Mouse (Mus musculus): Measurements from ENCODE around the gene Plpp3.

The Plpp3 gene

DNA sequence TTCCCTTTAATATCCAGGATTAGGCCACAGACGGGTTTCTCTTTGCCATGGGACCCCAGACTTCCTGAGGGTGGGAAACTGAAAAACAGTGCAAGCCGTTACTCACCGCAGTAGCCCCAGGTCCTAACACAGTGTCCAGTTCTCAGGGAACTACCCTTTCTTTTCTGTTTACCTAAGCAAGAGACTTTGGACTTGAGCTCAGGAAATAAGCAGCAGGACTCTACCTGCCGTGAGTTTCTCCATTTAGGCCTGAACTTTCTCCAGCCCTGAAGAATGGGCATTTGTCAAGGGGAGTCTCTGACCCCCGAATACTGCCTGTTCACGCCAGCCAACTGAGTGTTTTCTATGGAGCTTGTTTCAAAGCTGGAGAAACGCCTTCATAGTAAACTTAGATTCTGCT is 31.7 kb downstream of the Plpp3 start:
- no peak for DNase-seq (ENCODE audit: low read depth, low spot score)

DNA sequence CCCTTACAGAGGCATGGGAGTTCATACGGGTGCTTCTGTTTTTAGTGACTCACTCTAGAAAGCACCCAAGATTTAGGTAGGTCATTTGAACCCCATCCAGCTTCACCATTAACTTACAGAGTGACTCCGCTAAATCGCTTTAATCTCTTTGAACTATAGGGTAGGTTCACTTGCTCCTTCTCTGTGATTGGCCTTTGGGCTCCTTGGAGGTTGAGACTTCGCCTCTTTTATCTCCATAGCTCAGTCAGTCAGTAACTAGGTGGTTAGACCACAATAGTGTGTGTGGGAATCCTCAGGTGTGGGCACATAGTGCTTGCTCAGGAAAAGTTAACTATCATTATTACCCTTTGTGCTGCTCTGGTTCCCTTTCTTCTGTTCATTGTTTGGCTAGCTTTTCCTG is 33.7 kb downstream of the Plpp3 start:
- DNase-seq (ENCODE audit: low read depth, low spot score) = no peak

DNA sequence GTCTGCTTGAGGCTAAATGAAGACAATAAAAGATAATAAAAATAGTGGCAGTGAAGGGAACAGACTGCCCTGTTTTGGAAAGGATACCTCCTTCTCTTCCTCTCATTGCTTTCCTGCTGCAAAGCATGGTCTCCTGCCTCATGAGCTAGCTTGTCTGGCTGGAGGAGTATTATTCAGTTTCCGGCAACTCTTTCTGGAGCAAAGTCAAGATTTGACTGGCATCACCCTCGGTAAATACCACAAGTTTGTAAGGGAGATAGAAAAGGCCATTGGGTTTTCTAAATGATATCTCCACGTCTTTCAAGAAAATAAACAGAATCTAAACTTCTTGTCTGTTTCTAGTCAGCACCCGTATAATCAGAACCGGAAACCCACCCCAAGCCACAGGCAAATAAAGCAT is 34.4 kb downstream of the Plpp3 start:
- no peak for DNase-seq (ENCODE audit: low read depth, low spot score)

DNA sequence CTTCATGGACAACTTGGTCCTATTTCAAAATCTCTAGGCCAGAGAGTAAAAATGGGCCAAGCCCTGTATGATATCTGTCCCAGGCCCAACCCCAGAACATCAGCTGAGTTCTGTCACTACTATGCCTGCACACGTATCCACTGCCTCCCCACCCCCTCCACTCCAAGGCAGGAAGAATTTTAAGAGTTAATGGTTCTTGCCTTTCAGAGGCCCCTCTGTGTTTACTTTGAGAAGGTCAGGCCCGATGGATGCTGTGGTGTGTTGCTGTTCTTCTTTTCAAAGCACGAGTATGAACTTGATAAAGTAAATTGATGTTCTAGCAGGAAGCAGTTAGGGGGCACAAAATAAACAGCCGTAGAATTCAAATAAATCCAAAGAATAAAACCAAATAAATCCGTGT is 35.5 kb downstream of the Plpp3 start:
- DNase-seq (ENCODE audit: low read depth, low spot score) = no peak

DNA sequence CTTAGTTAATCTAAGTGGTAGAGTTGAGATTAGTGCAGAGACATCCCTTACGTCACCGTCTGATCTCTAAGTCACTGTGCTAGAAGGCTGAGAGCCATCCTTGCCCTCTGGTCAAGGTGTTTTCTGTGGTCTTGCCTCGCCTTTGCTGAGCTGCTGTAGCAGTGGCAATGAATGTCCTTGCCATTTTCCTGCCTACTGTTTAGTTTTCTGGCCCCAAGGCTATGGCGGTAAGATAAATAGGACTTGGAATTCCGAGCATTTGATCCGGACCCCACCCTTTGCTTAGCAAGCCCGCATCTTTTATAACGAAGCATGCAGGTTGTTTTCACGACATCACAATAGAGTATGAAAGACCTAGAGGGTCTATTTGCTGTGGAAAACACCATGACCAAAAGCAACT is 38.1 kb downstream of the Plpp3 start:
- DNase-seq (ENCODE audit: low read depth, low spot score) = no peak

DNA sequence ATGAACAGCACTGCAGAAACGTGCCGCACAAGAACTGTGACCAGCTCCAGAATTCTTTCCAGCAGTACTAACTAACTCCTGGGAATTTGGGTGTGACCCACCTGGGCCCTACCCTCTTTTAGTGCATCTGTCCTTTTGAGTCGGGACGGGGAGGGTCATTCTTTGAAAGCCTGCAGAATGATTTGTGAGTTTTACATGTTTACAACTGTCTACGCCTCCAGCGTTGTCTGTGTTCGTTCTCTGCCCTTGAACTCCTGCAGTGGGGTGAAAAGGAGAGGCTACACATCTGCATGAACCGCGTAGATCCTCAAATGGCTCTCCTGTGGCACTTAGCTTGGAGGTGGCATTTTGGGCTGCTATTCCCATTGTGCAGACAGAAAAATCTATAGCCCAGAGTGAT is 39.0 kb downstream of the Plpp3 start:
- no peak for DNase-seq (ENCODE audit: low read depth, low spot score)

DNA sequence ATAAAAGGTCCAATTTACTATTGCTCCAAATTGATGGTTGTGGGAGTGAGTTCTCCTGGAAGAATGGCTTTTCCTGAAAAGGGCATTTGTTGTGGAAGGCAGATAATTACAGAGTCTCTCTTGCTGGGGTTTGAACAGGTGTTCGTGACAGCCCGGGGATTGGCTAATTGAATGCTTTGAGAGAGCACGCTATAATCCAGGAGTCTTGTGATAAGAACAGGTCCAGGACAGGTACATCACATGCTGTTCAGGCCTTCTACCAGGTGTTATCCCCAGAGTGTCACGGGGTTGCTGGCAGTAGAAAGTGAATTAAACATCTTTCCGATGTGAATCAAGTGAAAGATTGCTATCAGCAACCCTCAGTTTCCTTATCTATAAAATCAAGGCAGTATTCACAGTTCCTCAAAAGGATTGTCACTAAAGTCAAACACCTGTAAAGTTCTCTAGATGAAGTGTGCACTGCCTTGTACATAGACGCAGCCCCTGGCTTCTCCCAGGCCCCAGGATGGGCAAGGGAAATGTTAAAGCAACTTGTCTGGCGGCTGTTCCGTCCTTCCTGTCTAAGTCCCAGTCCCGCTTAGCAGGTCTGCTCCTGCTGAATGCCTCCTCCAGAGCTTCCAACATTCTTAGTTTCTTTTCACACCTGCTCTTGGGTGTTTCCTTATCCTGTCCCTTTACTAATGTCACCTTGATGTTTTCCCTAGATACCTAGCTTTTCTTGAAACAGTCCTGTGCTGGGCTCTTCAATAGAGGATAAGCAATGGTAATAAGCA is 40.0 kb downstream of the Plpp3 start:
- no peak for DNase-seq (ENCODE audit: low read depth, low spot score)

DNA sequence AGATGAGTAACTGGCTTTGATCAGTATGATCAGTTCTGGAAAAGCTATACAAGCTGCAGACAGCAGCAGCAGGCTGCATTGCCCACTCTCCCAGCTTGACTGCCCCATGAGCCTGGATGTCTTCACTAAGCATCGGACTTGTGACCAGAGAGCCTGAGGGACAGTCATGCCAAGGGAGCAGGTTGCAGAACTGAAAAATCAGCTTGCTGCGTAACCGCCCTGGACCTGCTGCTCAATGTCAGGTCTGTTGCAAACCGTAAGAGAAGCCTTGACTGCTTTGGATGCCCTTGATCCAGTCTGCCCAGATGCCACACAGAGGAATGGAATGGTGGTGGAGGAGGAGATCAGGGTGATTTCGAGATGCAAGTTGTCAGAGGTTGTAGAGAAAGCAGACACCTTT is 41.5 kb downstream of the Plpp3 start:
- DNase-seq (ENCODE audit: low read depth, low spot score) = no peak

DNA sequence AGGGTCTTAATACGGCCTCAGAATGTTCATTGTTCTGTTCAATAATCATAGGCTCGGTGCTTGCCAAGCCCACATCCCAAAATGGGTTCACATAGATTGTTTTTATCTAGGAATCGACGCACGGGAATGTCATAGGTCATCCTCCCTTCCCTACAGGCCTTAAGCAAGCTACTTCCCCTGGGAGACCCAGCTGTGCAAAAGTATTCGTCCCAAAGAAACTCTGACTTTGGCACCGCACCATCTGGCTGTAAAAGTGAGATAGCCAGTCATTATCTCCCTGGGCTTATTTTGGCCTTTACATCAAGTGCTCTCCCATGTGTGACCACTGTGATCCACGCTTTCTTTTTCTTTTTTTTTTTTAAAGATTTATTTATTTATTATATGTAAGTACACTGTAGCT is 42.2 kb downstream of the Plpp3 start:
- no peak for DNase-seq (ENCODE audit: low read depth, low spot score)

DNA sequence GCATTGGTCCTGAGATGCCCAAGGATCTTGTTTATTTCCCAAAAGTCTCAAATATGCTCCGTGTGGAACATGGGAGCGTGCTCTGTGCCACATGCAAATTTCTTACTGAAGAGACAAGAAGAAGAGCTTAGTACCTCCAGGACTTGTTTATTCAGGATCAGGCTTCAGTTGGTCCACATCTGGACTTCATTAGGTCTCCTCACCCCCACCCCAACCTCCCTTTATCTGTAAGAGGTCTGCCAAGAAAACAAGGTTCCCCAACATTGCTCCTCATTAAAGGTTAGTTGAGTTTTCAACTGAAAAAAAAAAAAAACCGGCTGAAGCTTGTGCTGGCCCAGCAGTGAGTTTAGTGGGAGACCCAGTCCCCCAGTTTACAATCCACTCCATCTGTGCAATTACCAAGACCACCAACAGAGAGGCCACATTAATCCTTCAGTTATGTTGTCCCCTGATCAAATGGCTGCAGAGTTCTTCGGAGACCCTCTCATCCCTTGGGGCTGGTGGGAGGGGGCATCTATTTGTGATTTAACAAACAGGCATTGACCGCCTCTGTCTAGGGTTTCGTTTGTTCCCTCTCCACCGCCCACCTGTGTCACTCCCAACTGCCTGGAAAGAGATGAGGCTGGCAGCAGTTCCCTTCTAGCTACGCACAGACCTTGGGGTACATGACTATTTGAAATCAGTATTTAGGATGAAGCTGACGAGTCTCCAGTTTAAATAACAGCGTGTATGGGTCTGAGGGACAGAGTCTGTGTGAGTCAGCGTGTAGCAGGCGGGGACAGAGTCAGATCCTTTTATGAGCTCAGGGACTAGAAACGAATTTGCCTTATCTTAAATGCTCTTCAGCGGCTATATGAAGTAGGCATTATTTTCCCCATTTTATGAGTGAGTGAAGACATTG is 43.7 kb downstream of the Plpp3 start:
- DNase-seq (ENCODE audit: low read depth, low spot score) = peak; percentile 80

DNA sequence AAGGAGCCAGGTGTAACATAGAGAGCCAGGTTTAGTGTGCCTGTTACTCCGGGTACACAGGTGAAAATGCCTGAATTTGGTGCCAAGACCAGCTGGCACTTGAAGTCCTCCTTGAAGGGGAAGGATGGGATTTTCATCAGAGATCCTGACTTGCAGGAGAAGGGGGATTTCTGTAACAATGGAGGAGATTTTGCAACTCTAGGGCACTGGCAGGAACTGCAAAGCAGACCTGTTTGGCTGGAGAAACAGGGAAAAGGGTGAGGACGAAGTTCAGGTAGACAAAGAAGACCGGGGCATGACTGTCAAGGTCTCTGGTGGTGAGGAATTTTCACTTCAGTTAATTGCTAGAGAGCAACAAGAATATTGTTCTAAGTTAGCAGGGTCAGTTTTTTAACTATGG is 45.3 kb downstream of the Plpp3 start:
- no peak for DNase-seq (ENCODE audit: low read depth, low spot score)

DNA sequence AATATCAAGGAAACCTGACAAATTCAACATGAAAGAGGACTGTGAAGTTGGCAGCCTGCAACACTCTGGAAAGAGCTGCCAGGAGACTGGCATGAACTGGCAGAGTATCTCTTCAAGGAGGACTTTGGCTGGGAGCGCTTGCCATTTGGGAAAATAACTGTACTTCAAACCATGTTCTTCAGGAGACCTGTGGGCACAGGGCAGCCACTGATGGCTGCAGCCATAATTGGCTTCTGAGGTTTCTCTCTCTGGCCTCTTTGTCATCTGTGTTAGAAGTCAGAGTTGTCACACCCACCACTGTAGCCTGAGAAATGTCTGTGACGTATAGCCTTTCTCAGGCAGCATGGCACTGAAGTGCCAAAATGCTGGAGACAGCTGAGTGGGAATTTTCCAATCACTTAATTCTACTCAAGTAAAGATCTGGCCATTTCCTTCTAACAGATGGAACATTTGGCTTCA is 46.2 kb downstream of the Plpp3 start:
- no peak for DNase-seq (ENCODE audit: low read depth, low spot score)

DNA sequence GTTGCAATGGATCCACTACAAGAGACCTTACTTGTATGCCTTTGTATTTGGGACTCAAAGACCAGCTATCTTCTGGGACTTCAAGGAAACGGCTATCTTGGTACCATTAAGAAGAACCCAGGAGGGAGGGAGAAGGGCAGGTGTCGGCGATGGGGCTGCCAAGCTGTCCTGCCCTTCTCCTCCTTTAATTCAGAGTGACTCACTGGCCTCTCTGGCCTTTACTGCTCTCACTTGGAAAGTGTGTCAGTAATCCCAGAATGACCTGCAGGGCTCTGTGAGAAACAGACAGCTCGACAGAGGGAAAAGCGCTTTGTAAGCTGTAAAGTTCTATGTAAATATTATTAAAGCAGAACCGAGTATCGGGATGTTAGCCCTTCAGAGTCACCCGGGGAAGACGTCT is 46.9 kb downstream of the Plpp3 start:
- no peak for DNase-seq (ENCODE audit: low read depth, low spot score)

DNA sequence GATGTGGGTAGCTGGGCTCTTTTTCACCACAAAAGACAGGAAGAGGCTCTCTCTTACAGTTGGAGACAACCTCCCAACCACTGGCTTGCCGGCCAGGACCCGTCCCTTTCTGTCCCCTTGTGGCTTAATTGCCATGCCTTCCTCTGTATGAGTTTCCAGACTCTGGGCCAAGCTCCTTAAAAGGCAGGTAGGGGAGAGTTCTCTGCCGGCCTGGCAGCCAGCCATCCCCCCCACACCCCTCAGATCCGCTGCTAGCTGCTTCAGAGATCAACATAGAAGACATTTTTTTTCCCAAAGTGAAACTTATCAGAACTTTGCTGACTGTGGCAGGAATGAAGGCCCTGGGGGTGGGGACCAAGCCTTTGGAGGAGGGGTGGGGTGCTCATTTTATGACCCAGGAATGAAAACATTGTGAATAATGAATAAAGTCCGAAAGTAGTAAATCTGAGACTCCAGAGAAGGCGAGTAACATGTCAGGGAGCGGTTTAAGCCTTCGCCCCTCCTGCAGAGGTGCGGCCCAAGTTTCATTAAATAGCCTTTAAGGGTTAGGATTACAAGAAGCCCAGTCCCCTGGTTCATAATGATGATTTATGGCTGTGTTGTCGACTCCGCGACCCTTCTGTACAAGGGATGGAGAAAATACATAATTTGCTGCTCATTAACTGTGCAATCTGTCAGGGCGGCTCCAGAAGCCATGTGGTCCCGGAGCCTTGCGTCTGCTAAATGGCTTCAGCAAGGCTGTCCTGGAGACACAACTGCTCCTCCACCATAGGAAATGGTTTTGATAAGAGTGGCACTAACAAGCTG is 48.1 kb downstream of the Plpp3 start:
- DNase-seq (ENCODE audit: low read depth, low spot score) = peak; percentile 87

DNA sequence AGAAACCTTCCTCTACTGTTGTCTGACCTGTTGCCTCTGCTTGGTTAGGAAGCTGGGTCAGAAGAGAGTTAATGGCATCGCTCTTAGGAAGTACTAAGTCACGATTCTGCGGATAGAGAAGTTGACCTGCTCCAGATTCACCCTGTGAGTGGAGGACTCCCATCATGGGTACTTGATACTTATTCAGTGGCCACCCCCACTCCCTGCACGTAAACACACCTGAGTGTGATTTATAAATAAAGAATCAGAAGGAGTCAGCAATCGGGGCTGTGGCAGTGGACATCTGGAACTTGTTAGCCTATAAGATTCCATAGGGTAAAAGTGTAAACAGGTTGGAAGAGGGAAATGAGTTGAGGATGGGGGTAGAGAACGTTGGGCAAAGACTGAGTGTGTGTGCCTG is 49.0 kb downstream of the Plpp3 start:
- peak; percentile 65 for DNase-seq (ENCODE audit: low read depth, low spot score)

DNA sequence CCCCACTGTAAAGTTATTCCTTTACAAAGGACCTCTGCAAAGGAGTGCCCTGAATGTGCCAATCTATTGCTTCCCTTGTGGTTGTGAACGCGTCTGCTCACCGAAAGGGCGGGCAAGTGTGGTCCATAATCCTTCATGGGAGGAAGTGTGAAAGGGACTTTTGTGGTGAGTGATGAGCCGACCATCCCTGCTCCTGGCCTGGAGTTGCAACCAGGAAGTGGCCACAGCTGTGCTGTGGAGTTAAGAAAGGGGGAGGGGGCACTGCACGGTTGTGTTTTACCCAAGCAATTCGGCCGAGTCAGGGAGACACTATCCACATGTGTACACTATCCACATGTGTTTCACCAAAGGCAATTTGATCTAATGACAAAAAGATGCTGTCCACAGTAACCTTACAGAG is 49.8 kb downstream of the Plpp3 start:
- peak; percentile 62 for DNase-seq (ENCODE audit: low read depth, low spot score)

DNA sequence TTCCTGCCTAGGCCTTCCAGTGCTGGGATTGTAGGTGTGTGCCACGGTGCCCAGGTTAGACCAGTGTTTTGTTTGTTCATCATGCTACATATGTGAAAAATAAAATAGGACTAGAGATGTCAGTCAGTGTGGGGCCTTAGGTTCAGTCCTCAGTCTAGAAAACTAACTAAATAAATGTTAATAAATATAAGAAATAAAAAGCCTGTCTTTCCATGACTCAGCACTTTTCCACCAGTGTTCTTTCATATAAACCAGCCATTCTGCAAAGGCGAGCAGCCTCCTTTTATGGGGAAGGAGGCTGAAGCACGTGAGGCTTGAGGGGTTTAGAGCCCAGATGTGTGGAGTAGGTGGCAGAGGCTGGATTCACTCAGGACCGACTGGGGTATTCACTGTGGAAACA is 50.5 kb downstream of the Plpp3 start:
- no peak for DNase-seq (ENCODE audit: low read depth, low spot score)

DNA sequence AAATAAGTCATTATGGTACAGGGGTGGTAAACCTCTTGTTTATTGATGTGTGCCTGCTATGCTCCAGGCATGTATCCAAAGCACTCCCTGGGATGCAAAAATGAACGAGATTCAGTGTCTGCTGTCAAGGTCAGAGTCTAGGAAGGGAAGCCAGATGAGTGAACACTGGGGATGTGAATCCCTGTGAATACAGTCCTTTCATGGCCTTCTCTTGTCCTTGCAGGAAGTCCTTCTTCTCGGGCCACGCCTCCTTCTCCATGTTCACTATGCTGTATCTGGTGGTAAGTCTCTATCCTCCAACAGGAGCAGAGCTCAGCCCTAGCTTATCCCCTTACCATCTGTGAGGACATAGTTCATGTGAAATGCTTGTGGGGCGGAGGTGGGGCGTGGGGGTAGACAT is 51.8 kb downstream of the Plpp3 start:
- no peak for DNase-seq (ENCODE audit: low read depth, low spot score)

DNA sequence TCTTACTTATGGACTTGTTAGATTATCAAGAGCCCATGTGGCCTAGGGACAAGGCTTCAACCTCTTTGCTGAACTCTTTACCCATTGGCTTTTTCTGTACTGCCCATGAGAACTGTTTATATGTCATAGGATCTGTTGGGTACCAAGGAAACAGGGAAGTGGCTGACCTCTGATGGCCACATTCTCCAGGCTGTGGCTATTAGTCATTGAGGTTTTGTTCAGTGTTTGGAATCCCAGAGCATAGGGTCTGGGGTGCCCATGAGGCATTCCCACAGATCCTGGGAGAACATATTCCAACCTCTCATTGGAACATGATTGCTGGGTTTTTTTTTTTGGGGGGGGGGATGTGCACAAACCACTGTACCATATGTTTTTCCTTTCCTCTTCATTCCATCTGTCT is 56.2 kb downstream of the Plpp3 start:
- DNase-seq (ENCODE audit: low read depth, low spot score) = no peak

DNA sequence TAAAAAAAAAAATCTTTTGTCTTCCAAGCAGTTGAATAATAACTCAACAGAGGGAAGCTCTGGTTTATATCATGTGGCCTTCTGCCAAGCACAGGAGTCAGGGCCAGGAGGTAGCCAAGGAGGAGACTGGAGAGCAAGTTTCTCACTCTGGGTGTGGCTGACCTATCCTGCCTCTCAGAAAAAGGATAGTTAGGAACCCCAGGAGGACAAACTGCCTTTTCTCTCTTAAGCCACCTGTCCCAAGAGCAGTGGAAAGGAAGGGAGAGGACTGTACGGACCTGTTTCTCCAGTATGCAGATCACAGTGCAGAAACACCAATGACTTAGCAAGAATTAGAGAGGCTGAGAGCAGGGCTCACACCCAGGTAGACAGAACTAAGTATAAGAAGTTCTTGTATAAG is 57.3 kb downstream of the Plpp3 start:
- no peak for DNase-seq (ENCODE audit: low read depth, low spot score)

DNA sequence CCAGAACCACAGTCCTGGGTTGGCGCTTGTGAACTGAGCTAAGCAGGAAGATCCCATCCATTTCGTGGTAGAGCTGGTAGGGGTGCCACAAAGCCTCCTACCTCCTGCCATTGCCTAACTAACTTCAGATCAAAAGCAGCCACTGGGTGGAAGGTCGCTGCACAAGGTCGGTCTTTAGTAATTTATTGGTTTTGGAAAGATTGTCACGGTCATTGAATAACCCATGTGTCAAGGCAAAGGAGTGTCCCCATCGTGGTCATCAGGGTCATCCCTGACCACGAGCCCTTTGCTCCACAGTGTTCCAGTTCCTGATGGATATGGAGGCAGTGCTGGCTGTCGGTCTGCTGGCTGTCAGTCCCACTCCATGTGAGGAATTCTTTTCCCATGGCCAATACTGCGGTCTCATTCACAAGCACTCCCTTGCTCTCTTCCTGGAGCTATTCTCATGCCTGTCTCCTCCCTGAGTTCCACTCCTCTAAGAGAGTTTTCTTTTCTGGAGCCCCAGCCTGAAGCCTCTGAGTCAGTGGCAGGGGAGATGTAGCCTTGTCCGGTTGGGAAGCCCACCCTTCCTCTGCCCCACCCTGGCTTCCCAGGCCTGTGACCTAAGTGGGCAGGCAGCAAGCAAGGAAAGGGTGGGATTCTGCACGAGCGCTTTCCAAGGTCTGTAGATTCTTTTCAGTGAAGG is 58.7 kb downstream of the Plpp3 start:
- DNase-seq (ENCODE audit: low read depth, low spot score) = no peak

DNA sequence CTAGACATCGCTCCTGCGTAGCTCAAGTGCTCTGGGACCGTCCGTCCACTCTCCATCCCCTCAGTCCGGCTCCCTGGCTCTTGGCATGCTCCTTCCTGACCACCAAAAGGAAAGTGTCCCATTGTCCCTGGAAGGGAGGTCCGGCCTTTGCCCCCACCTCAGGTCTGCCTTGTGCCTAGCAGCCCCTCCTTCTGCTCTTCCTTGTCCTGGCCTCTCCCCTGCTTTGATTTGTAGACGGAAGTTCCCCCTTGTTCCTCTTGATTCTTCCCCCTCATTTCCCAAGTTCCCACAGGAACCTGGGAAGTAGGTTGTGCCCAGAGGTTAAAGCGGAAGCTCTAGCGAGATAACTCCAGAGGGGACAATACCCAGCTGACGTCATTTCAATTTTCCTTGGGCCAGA is 61.1 kb downstream of the Plpp3 start:
- no peak for DNase-seq (ENCODE audit: low read depth, low spot score)

All from forelimb bud, embryonic 11.5 days (tissue).